Mouse (Mus musculus) hindbrain, embryonic 13.5 days (tissue): Measurements from ENCODE around the gene Cox15. TPM values are rescaled to one million over a fixed set of nuclear protein-coding genes. Genes with fewer than 3 reads are reported as not detected.

Experiments used
- ATAC-seq: fragments of 200-750 bp; cut with Nextera tagmentation; 2 replicates; pipeline ENCODE4 v1.8.0; 2017; ENCODE audit warnings: moderate TSS enrichment; ENCODE audit not compliant: low FRiP score
- H3K27ac ChIP-seq: fragments of 300-500 bp; sonication (generic); 2 replicates; pipeline ENCODE4 v1.5.1; 2015; ENCODE audit warnings: inconsistent platforms, mild to moderate bottlenecking, moderate library complexity
- H3K27me3 ChIP-seq: fragments of 300-500 bp; sonication (generic); 2 replicates; pipeline ENCODE4 v1.6.1; 2015; ENCODE audit warnings: mild to moderate bottlenecking, inconsistent platforms
- H3K36me3 ChIP-seq: fragments of 300-500 bp; sonication (generic); 2 replicates; pipeline ENCODE4 v1.6.1; 2015; ENCODE audit warnings: mild to moderate bottlenecking, inconsistent platforms
- H3K4me1 ChIP-seq: fragments of 300-500 bp; sonication (generic); replicated peaks from 2 replicates; pipeline ENCODE4 v1.6.1; 2015; ENCODE audit warnings: inconsistent platforms
- H3K4me2 ChIP-seq: fragments of 300-500 bp; sonication (generic); 2 replicates; pipeline ENCODE4 v1.6.1; 2015; ENCODE audit warnings: inconsistent platforms, mild to moderate bottlenecking, moderate library complexity
- H3K4me3 ChIP-seq: fragments of 300-500 bp; sonication (generic); 2 replicates; pipeline ENCODE4 v1.5.1; 2015; ENCODE audit warnings: mild to moderate bottlenecking, inconsistent platforms
- H3K9ac ChIP-seq: fragments of 300-500 bp; sonication (generic); 2 replicates; pipeline ENCODE4 v1.6.1; 2015; ENCODE audit warnings: mild to moderate bottlenecking, inconsistent platforms
- H3K9me3 ChIP-seq: fragments of 300-500 bp; sonication (generic); 2 replicates; pipeline ENCODE4 v1.6.1; 2016; ENCODE audit warnings: inconsistent platforms
- WGBS: fragments of 180-500 bp; shearing (Covaris S2); methylation state at CpG from one replicate; pipeline ENCODE4 v1.1.7; 2015; 5-methylcytosine and 5-hydroxymethylcytosine counted together
- polyA plus RNA-seq: library from polyadenylated mRNA; unstranded; fragments of >200 nt; fragmentation: Nextera tagmentation; extraction: Ambion mirVana; gene quantifications from 2 replicates; pipeline ENCODE4 v1.2.1, GENCODE M21; 2015

Gene Cox15
- polyA plus RNA-seq, 1 experiment from 2014 or later = 13.1 TPM

DNA sequence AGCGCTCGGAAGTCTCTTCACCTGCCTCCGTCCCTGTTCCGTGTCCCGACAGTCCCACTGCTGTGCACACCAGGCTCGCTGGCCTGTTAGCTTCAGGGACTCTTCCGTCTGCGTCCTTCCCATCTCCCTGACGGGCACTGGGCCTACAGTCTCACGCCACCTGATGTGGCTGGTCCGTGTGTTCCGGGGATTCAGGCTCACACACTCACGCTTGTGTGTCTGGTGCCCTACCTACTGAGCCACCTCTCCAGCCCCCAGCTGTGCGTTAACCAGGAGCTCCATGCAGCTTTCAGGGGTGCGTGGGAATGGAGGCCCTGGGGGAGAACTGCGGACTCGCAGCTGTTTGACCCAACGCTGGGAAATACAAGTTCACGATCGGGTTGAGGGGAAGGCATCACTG lies 28.6 kb downstream of the Cox15 start:
- H3K4me2 ChIP-seq = no peak overlapping the region
- ATAC-seq = no peak
- no peaks in the 10 kb centered on the region for H3K27me3 ChIP-seq
- H3K9me3 ChIP-seq = no peaks in the 10 kb centered on the region
- H3K4me1 ChIP-seq = no peaks in the 10 kb centered on the region
- no peak overlapping the region for H3K9ac ChIP-seq
- 94% methylated on average over 20 of the region's 20 CpGs for WGBS
- no peak overlapping the region for H3K27ac ChIP-seq
- peaks cover 88% of the 10 kb centered on the region for H3K36me3 ChIP-seq
- no peak overlapping the region for H3K4me3 ChIP-seq

DNA sequence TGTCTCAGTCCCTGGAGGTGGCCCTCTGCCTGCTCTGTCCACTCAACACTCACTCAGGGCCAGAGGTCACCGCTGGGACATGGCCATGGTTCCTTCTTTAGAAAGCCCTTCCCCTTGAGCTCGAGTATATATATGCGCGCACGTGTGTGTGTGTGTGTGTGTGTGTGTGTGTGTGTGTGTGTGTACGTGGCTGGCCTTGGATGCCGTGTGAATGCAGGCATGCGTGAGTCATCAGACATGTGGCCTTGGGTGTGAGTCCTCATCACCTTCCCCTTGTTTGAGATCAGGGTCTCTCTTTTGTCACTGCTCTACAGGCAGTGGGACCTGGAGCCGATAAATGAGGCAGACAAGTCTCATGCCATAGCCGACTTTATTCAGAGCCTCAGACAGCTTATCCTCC lies 29.3 kb downstream of the Cox15 start:
- Histone ChIP-seq H3K4me3 (no peak overlapping the region), H3K9me3 (no peaks in the 10 kb centered on the region), H3K27me3 (no peaks in the 10 kb centered on the region), H3K9ac (no peak overlapping the region), H3K4me1 (no peaks in the 10 kb centered on the region), H3K36me3 (peaks cover 89% of the 10 kb centered on the region), H3K4me2 (no peak overlapping the region), H3K27ac (no peak overlapping the region)
- WGBS = 81% methylated on average over 9 of the region's 10 CpGs
- no peak for ATAC-seq

- Histone ChIP-seq H3K36me3 (peaks cover 89% of the 10 kb centered on the region), H3K27me3 (no peaks in the 10 kb centered on the region), H3K9ac (no peak overlapping the region), H3K4me3 (no peak overlapping the region), H3K9me3 (no peaks in the 10 kb centered on the region), H3K27ac (no peak overlapping the region), H3K4me2 (no peak overlapping the region), H3K4me1 (no peaks in the 10 kb centered on the region)
- no peak for ATAC-seq
- 82% methylated on average over 8 of the region's 8 CpGs for WGBS
Observed at GRCm38 (mm10) chr19:43722891-43723290, 29.9 kb downstream of the Cox15 start.

- Histone ChIP-seq H3K4me2 (no peak overlapping the region), H3K27ac (no peak overlapping the region), H3K9me3 (no peaks in the 10 kb centered on the region), H3K36me3 (peaks cover 82% of the 10 kb centered on the region), H3K9ac (no peak overlapping the region), H3K27me3 (no peaks in the 10 kb centered on the region), H3K4me3 (no peak overlapping the region), H3K4me1 (no peaks in the 10 kb centered on the region)
- no peak for ATAC-seq
- WGBS = 97% methylated on average over 11 of the region's 11 CpGs
Observed at GRCm38 (mm10) chr19:43720061-43720460, 32.7 kb downstream of the Cox15 start.

DNA sequence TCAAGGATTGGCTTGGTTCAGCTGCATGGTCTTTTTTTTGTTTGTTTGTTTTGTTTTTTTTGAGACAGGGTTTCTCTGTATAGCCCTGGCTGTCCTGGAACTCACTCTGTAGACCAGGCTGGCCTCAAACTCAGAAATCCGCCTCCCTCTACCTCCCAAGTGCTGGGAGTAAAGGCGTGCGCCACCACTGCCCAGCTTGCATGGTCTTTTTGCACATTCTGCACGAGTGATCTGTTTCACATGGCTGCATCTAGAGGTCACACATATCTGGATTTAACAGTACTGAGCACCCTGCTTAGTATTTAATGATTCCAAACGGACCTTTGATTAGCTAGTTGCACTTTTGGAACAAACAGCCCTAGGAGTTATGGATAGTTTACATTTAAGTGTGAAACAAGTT lies 40.8 kb downstream of the Cox15 start:
- no peak for ATAC-seq
- Histone ChIP-seq H3K9ac (no peak overlapping the region), H3K27me3 (no peaks in the 10 kb centered on the region), H3K4me1 (peaks cover 6% of the 10 kb centered on the region), H3K27ac (no peak overlapping the region), H3K36me3 (peaks cover 51% of the 10 kb centered on the region), H3K9me3 (no peaks in the 10 kb centered on the region), H3K4me3 (no peak overlapping the region), H3K4me2 (no peak overlapping the region)
- 83% methylated on average over 5 of the region's 5 CpGs for WGBS

GRCm38 (mm10) chr19:43711159-43711916 lies 41.5 kb downstream of the Cox15 start:
- no peak overlapping the region for H3K9ac ChIP-seq
- H3K36me3 ChIP-seq = peaks cover 52% of the 10 kb centered on the region
- no peak overlapping the region for H3K27ac ChIP-seq
- no peak overlapping the region for H3K4me2 ChIP-seq
- no peak overlapping the region for H3K4me3 ChIP-seq
- no peaks in the 10 kb centered on the region for H3K27me3 ChIP-seq
- WGBS = 59% methylated on average over 22 of the region's 22 CpGs
- peaks cover 6% of the 10 kb centered on the region for H3K4me1 ChIP-seq
- ATAC-seq = no peak
- H3K9me3 ChIP-seq = no peaks in the 10 kb centered on the region

- H3K4me3 ChIP-seq = no peak overlapping the region
- H3K9me3 ChIP-seq = no peaks in the 10 kb centered on the region
- H3K36me3 ChIP-seq = peaks cover 59% of the 10 kb centered on the region
- H3K4me2 ChIP-seq = no peak overlapping the region
- WGBS = 56% methylated on average over 8 of the region's 8 CpGs
- H3K9ac ChIP-seq = no peak overlapping the region
- H3K27ac ChIP-seq = no peak overlapping the region
- no peak for ATAC-seq
- no peaks in the 10 kb centered on the region for H3K27me3 ChIP-seq
- peaks cover 6% of the 10 kb centered on the region for H3K4me1 ChIP-seq
Observed at GRCm38 (mm10) chr19:43709317-43709716, 43.5 kb downstream of the Cox15 start.

DNA sequence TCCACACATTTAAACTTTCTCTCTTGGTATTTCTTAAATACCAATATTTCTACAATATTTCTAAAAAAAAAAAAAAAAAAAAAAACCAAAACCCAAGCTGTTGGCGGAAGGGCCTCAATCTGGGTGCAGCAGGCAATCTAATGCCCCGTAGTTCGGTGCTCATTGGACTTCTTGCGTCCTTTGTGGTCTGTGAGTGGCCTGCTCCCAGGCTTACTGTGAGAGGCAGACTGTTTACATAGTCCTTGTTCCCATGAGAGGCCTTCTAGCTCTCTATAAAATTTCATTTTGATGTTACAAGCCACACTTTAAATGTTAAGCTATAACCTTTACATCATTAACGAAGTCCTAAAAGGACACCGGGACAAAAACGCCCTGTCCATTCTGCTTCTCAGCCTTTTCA lies 44.6 kb downstream of the Cox15 start:
- H3K27ac ChIP-seq = no peak overlapping the region
- peaks cover 60% of the 10 kb centered on the region for H3K36me3 ChIP-seq
- H3K4me1 ChIP-seq = peaks cover 6% of the 10 kb centered on the region
- ATAC-seq = no peak
- H3K9ac ChIP-seq = no peak overlapping the region
- 93% methylated on average over 7 of the region's 7 CpGs for WGBS
- no peaks in the 10 kb centered on the region for H3K27me3 ChIP-seq
- H3K4me3 ChIP-seq = no peak overlapping the region
- no peak overlapping the region for H3K4me2 ChIP-seq
- no peaks in the 10 kb centered on the region for H3K9me3 ChIP-seq

DNA sequence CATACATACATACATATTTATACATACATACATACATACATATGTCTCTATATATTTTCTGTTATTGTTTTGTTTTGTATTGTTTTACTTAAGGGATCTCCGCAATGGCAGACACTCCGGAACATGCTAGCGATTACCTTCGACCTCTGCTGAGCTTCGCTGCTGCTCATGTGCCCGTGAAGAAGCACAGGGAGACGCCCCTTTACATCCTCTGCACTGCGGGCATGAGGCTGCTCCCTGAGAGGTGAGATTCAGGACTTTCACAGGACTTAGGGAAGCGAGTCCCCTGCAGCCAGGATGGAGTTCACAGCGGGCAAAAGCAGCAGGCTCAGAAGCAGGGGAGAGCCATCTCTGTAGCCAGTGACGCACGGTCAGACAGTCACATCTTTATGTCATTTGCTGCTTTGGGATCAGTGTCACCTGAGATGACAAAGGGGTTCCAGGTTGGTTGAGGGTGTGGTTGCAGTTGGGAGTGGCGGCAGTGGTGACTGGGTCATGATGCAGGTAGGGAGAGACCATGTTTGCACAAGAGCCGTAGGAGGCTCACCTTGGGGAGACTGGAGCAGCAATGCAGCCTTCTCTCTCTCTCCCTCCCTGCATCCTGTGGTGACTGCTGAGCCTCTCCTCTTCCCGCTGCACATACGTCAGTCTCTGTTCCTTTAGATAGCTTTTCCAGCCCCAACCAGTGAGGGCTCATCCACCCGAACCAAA lies 47.9 kb downstream of the Cox15 start:
- no peak overlapping the region for H3K4me2 ChIP-seq
- H3K36me3 ChIP-seq = peaks cover 76% of the 10 kb centered on the region
- no peak overlapping the region for H3K27ac ChIP-seq
- ATAC-seq = no peak
- H3K27me3 ChIP-seq = no peaks in the 10 kb centered on the region
- H3K9ac ChIP-seq = no peak overlapping the region
- no peaks in the 10 kb centered on the region for H3K9me3 ChIP-seq
- H3K4me1 ChIP-seq = peaks cover 6% of the 10 kb centered on the region
- H3K4me3 ChIP-seq = no peak overlapping the region
- 90% methylated on average over 17 of the region's 17 CpGs for WGBS

- Histone ChIP-seq H3K4me2 (no peak overlapping the region), H3K4me3 (no peak overlapping the region), H3K9ac (no peak overlapping the region), H3K27ac (no peak overlapping the region), H3K27me3 (no peaks in the 10 kb centered on the region), H3K4me1 (peaks cover 2% of the 10 kb centered on the region), H3K36me3 (peaks cover 82% of the 10 kb centered on the region), H3K9me3 (no peaks in the 10 kb centered on the region)
- no peak for ATAC-seq
- WGBS = 93% methylated on average over 11 of the region's 11 CpGs
Observed at GRCm38 (mm10) chr19:43704211-43704610, 48.6 kb downstream of the Cox15 start.

GRCm38 (mm10) chr19:43699763-43700155 lies 53.0 kb downstream of the Cox15 start:
- 88% methylated on average over 6 of the region's 6 CpGs for WGBS
- Histone ChIP-seq H3K4me2 (no peak overlapping the region), H3K9me3 (no peaks in the 10 kb centered on the region), H3K36me3 (peaks cover 44% of the 10 kb centered on the region), H3K27me3 (no peaks in the 10 kb centered on the region), H3K9ac (no peak overlapping the region), H3K4me1 (peaks cover 3% of the 10 kb centered on the region), H3K4me3 (no peak overlapping the region), H3K27ac (no peak overlapping the region)
- no peak for ATAC-seq

DNA sequence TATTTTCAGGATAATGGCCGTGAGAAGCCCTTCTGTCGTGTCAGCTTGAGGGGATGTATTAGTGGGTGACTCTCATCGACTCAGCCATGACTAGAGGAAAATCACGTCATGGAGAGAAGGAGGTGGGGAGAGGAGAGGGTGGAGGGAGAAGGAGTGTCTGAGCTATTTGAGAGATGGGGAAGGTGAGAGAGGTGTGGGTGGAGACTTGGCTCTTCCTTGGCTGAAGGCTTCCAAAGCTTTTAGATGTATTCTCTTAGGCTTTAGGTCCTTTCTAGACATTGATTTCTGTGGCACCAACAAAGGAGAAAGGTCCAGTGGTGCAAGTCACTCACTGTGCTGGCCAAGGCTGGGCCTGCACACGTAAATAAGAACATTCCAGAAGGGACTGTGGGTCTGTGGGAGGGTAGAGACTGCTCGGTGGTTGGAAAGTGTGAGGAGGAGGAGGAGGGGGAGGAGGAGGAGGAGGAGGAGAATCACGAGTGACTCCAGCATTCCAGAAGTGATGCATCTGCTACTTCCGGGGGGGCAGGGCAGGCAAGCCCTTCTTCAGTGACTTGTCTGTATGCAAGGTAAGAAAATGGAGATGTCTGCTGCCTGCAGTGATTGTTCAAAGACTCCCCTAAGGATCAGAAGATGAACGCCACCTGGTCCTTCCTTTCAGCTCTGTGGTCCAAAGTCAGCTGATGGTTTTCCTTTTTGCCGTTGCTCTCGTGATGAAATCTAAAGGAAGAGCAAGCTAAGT lies 53.6 kb downstream of the Cox15 start:
- no peaks in the 10 kb centered on the region for H3K9me3 ChIP-seq
- 75% methylated on average over 11 of the region's 11 CpGs for WGBS
- ATAC-seq = no peak
- no peaks in the 10 kb centered on the region for H3K27me3 ChIP-seq
- H3K4me3 ChIP-seq = no peak overlapping the region
- peaks cover 3% of the 10 kb centered on the region for H3K4me1 ChIP-seq
- no peak overlapping the region for H3K4me2 ChIP-seq
- H3K27ac ChIP-seq = no peak overlapping the region
- peaks cover 39% of the 10 kb centered on the region for H3K36me3 ChIP-seq
- no peak overlapping the region for H3K9ac ChIP-seq
